Mouse (Mus musculus): ENCODE results near the gene Pitpnc1. TPM values are rescaled to one million over a fixed set of nuclear protein-coding genes. Genes with fewer than 3 reads are reported as not detected.
A peak's percentile ranks its signal among the peaks of the same experiment; 100 is the strongest.

Pitpnc1 gene
- polyA plus RNA-seq, 1 experiment from 2014 or later: 5.0 TPM

DNA sequence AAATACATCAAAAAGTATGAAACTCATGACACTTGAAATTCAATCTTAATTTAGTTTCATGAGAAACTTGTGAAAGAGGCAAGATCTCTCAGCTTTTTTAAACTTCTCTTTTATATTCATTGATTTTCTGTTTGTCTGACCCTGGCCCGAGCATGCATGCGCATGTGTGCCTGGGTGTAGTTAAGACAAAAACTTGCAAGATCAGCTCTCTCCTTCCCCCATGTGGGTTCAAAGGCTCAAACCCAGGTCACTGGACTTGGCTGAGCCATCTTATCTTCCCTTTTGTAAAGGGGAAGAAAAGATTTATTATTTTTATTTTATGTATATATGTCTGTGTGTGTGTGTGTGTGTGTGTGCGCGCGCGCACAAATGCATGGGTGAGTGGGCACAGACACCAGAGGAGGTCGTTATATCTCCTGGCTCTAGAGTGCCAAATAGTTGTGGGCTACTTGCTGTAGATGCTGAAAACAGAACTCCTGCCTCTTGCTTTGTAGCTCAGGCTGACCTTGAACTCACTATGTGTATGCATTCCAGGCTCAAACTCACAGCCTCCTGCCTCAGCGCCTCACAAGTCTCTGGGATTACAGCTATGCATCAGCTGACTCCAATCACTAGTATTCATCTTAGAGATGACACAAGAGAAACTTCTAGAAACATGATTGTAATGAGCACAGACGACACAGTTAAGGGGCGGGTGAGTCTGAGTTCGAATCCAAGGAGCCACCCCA, 64.7 kb downstream of the Pitpnc1 start:
- 91% methylated on average over 11 of the region's 11 CpGs for WGBS
- H3K27me3 ChIP-seq (ENCODE audit: control insufficient read depth, insufficient read depth, low read length): no peaks in the 10 kb centered on the region
- H3K36me3 ChIP-seq (ENCODE audit: control insufficient read depth, insufficient read depth, low read length): no peaks in the 10 kb centered on the region
- H3K9me3 ChIP-seq (ENCODE audit: control insufficient read depth, low read length): no peaks in the 10 kb centered on the region
- no peak overlapping the region for H3K4me2 ChIP-seq (replicated peaks; ENCODE audit: low read depth)
- ATAC-seq (ENCODE audit: low FRiP score, low TSS enrichment) (no peak), DNase-seq (ENCODE audit: low spot score) (no peak)
- H3K9ac ChIP-seq (ENCODE audit: low read length): no peak overlapping the region
- TF ChIP-seq CTCF (IDR thresholded peaks at IDR 0.05; ENCODE audit: low read depth) (no peak), EP300 (optimal IDR thresholded peaks at IDR 0.05) (no peak)
- H3K27ac ChIP-seq (replicated peaks): no peak overlapping the region
- H3K4me1 ChIP-seq (replicated peaks; ENCODE audit: control insufficient read depth, insufficient read depth): no peaks in the 10 kb centered on the region
- H3K4me3 ChIP-seq (ENCODE audit: low read depth, low read length): no peak overlapping the region

DNA sequence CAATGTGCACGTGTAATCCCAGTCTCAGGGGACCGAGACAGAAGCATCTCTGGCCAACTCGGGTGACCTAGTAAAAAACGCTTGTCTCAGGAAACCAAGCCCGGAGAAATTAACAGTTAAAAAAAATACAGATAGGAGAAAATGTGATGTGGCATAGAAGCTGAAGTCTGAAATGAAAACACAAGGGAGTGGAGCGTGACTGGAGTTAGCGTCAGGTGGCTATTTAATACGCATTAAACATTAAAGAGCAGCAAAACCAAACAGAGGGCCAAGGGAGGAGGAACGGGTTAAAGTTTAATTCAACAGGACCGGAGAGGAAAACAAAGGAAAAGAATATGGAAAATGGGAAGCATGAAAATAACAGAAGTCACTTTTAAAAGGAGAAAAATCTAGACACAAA, 67.2 kb downstream of the Pitpnc1 start:
- Histone ChIP-seq H3K4me2 (replicated peaks; ENCODE audit: low read depth) (no peak overlapping the region), H3K9me3 (ENCODE audit: control insufficient read depth, low read length) (no peaks in the 10 kb centered on the region), H3K4me3 (ENCODE audit: low read depth, low read length) (no peak overlapping the region), H3K4me1 (replicated peaks; ENCODE audit: control insufficient read depth, insufficient read depth) (no peaks in the 10 kb centered on the region), H3K36me3 (ENCODE audit: control insufficient read depth, insufficient read depth, low read length) (no peaks in the 10 kb centered on the region), H3K27me3 (ENCODE audit: control insufficient read depth, insufficient read depth, low read length) (no peaks in the 10 kb centered on the region), H3K27ac (replicated peaks) (no peak overlapping the region), H3K9ac (ENCODE audit: low read length) (no peak overlapping the region)
- no peak for ATAC-seq (ENCODE audit: low FRiP score, low TSS enrichment)
- TF ChIP-seq EP300 (optimal IDR thresholded peaks at IDR 0.05): no peak
- no peak for TF ChIP-seq CTCF (IDR thresholded peaks at IDR 0.05; ENCODE audit: low read depth)
- 53% methylated on average over 10 of the region's 10 CpGs for WGBS
- DNase-seq (ENCODE audit: low spot score): no peak

DNA sequence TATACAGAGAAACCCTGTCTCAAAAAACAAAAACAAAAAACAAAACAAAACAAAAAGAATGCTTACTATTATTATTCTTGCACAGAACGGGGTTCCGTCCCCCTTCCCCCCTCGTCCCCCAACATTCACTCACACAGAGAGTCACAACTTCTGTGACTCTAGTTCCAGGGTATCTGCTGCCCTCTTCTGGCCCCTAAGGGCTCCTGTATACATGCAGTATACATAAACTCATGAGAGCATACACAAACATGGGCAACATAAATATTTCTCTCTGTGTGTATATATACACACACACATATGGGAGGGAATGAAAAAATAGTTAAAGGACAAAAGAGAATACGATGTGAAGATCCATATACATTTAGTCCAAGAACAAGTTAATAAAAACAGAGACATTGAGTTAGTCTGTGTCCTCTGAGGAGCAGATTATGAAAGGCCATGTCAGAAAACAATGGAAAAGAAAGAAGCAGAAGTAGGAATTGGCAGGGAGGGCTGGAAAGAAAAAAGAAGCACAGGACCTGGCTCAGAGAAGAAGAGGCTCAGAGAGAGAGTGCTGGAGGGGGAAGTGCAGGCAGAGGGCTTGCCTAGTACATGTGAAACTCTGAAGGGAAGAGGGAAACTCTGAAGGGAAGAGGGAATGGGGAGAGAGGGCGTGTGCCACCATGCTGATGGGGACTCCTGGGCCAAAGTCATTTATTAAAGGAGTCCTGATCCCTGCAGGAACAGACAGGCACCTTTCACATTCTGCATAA, 68.5 kb downstream of the Pitpnc1 start:
- H3K4me3 ChIP-seq (ENCODE audit: low read depth, low read length): no peak overlapping the region

DNA sequence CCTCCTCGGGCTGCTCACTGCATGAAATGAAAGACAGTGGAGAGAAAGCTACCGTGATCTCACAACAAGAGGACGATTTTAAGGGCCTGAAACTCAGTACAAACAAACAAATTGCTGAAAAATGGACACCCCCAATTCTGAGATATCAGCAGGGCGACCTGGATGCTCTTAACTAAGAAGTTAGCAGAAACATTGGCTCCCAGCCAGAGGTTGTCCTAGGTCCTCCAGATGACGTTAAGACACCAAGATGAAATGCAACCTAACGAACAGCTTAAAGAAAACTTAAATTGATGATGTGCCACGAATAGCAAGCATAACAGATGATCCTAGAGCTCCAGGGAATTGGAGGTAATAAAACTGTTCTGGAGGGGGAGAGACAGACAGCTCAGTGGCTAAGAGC, 69.7 kb downstream of the Pitpnc1 start:
- no peaks in the 10 kb centered on the region for H3K36me3 ChIP-seq (ENCODE audit: control insufficient read depth, insufficient read depth, low read length)
- no peak overlapping the region for H3K27ac ChIP-seq (replicated peaks)
- ATAC-seq (ENCODE audit: low FRiP score, low TSS enrichment) (no peak), DNase-seq (ENCODE audit: low spot score) (no peak)
- no peak overlapping the region for H3K4me2 ChIP-seq (replicated peaks; ENCODE audit: low read depth)
- H3K27me3 ChIP-seq (ENCODE audit: control insufficient read depth, insufficient read depth, low read length): no peaks in the 10 kb centered on the region
- WGBS: 69% methylated on average over 7 of the region's 7 CpGs
- no peak overlapping the region for H3K9ac ChIP-seq (ENCODE audit: low read length)
- TF ChIP-seq CTCF (IDR thresholded peaks at IDR 0.05; ENCODE audit: low read depth) (no peak), EP300 (optimal IDR thresholded peaks at IDR 0.05) (no peak)
- H3K9me3 ChIP-seq (ENCODE audit: control insufficient read depth, low read length): no peaks in the 10 kb centered on the region
- no peaks in the 10 kb centered on the region for H3K4me1 ChIP-seq (replicated peaks; ENCODE audit: control insufficient read depth, insufficient read depth)
- H3K4me3 ChIP-seq (ENCODE audit: low read depth, low read length): no peak overlapping the region

More for the DNA sequence above, 68.5 kb downstream of the Pitpnc1 start:
- Histone ChIP-seq H3K9me3 (ENCODE audit: control insufficient read depth, low read length) (no peaks in the 10 kb centered on the region), H3K9ac (ENCODE audit: low read length) (no peak overlapping the region), H3K4me1 (replicated peaks; ENCODE audit: control insufficient read depth, insufficient read depth) (no peaks in the 10 kb centered on the region), H3K27me3 (ENCODE audit: control insufficient read depth, insufficient read depth, low read length) (no peaks in the 10 kb centered on the region), H3K36me3 (ENCODE audit: control insufficient read depth, insufficient read depth, low read length) (no peaks in the 10 kb centered on the region), H3K4me2 (replicated peaks; ENCODE audit: low read depth) (no peak overlapping the region), H3K27ac (replicated peaks) (no peak overlapping the region)
- DNase-seq (ENCODE audit: low spot score) (no peak), ATAC-seq (ENCODE audit: low FRiP score, low TSS enrichment) (no peak)
- 84% methylated on average over 5 of the region's 5 CpGs for WGBS
- TF ChIP-seq EP300 (optimal IDR thresholded peaks at IDR 0.05) (no peak), CTCF (IDR thresholded peaks at IDR 0.05; ENCODE audit: low read depth) (peak; percentile 28)

DNA sequence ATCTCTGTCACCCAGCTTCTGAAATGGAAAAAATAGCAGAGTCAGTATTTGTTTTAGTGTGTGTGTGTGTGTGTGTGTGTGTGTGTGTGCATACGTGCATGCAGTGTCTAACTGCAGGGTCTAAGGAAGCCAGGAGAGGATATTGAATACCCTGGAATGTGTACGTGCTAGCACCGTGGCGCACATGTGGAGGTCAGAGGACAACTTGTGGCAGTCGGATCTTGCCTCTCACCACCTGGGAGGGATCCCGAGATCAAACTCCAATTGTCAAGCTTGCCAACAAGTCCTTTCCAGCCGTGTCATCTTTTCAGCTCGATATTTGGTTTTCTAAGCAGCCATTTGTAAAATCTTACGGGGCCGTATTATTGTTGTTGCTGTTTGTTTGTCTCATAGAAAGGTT, 70.5 kb downstream of the Pitpnc1 start:
- ATAC-seq (ENCODE audit: low FRiP score, low TSS enrichment) (no peak), DNase-seq (ENCODE audit: low spot score) (no peak)
- Histone ChIP-seq H3K9ac (ENCODE audit: low read length) (no peak overlapping the region), H3K27me3 (ENCODE audit: control insufficient read depth, insufficient read depth, low read length) (no peaks in the 10 kb centered on the region), H3K36me3 (ENCODE audit: control insufficient read depth, insufficient read depth, low read length) (no peaks in the 10 kb centered on the region), H3K4me2 (replicated peaks; ENCODE audit: low read depth) (no peak overlapping the region), H3K27ac (replicated peaks) (no peak overlapping the region), H3K4me3 (ENCODE audit: low read depth, low read length) (no peak overlapping the region), H3K4me1 (replicated peaks; ENCODE audit: control insufficient read depth, insufficient read depth) (no peaks in the 10 kb centered on the region), H3K9me3 (ENCODE audit: control insufficient read depth, low read length) (no peaks in the 10 kb centered on the region)
- TF ChIP-seq CTCF (IDR thresholded peaks at IDR 0.05; ENCODE audit: low read depth) (no peak), EP300 (optimal IDR thresholded peaks at IDR 0.05) (no peak)
- WGBS: 63% methylated on average over 10 of the region's 10 CpGs

Measured in stomach, postnatal 0 days (tissue).